Comparison of ENCODE assay signal across 20 mouse cellular contexts in genomic region chr17:26868756-26869155, GRCm38 (mm10). TPM values are rescaled to one million over a fixed set of nuclear protein-coding genes. Genes with fewer than 3 reads are reported as not detected.
DNase-seq lines count a peak whose midpoint lies in the region; ATAC-seq and TF ChIP-seq lines count a peak whose summit lies in the region.
"Had no signal": no experiment of that assay in that cellular context is flagged by ENCODE, and none has a peak within 500 bp of the region (broad histone marks: within the 10 kb centered on the region; RNA-seq: fewer than 3 reads in every experiment).

No protein-coding gene starts in this region.

- H3K9ac ChIP-seq in liver, postnatal 0 days (replicated peaks), result no peak overlapping the region
- H3K9ac ChIP-seq in liver, embryonic 12.5 days, result no peak overlapping the region
- peak overlapping the region; percentile 63 for H3K9ac ChIP-seq in heart, embryonic 16.5 days (ENCODE audit: low read length)
- H3K9ac ChIP-seq: forebrain, postnatal 0 days; kidney, embryonic 15.5 days; midbrain, embryonic 15.5 days; stomach, embryonic 15.5 days had no signal

- TF ChIP-seq EP300 in liver, postnatal 0 days (IDR thresholded peaks at IDR 0.05; ENCODE audit: low read depth), result no peak

- no peaks in the 10 kb centered on the region for H3K36me3 ChIP-seq in liver, postnatal 0 days (replicated peaks; ENCODE audit: insufficient read depth, low read length)
- H3K36me3 ChIP-seq in liver, embryonic 12.5 days, result no peaks in the 10 kb centered on the region
- H3K36me3 ChIP-seq in heart, embryonic 16.5 days (ENCODE audit: control insufficient read depth, insufficient read depth), result no peaks in the 10 kb centered on the region
- H3K36me3 ChIP-seq: kidney, embryonic 15.5 days; midbrain, embryonic 15.5 days; stomach, embryonic 15.5 days had no signal

- H3K27ac ChIP-seq in liver, postnatal 0 days (ENCODE audit: low read depth), result no peak overlapping the region
- no peak overlapping the region for H3K27ac ChIP-seq in liver, embryonic 12.5 days
- peak overlapping the region; percentile 98 for H3K27ac ChIP-seq in heart, embryonic 16.5 days (ENCODE audit: low read length)
- H3K27ac ChIP-seq: kidney, embryonic 15.5 days; layer of hippocampus, adult 2 months; macrophage; midbrain, embryonic 15.5 days; stomach, embryonic 15.5 days had no signal

- no peak overlapping the region for H3K4me2 ChIP-seq in liver, postnatal 0 days (ENCODE audit: low read depth, low read length)
- H3K4me2 ChIP-seq in liver, embryonic 12.5 days, result no peak overlapping the region
- peak overlapping the region; percentile 56 for H3K4me2 ChIP-seq in heart, embryonic 16.5 days (ENCODE audit: low read depth, low read length)
- H3K4me2 ChIP-seq: kidney, embryonic 15.5 days; midbrain, embryonic 15.5 days; stomach, embryonic 15.5 days had no signal

- peak; percentile 39 for DNase-seq in liver, postnatal 0 days
- DNase-seq in heart, adult 18-20 months, result peak; percentile 76 to 85
- no peak for DNase-seq in layer of hippocampus, postnatal 25 days (ENCODE audit: extremely low spot score in 1 of 2, low spot score in 1 of 2)
- no peak for DNase-seq in ovary, postnatal 14 days (ENCODE audit: low spot score)
- DNase-seq: cerebellum, adult 11-12 months; forebrain, postnatal 0 days; gastrocnemius, postnatal 10 days; liver; thymus, postnatal 25 days had no signal

- peak; percentile 78 for ATAC-seq in liver, postnatal 0 days
- no peak for ATAC-seq in liver, embryonic 12.5 days
- ATAC-seq in heart, embryonic 16.5 days (replicated peaks; ENCODE audit: extremely low read depth, insufficient read depth, low FRiP score), result peak; percentile 87
- 0 out of 2 replicates have a peak, but pooled peaks have one; percentile 34 for ATAC-seq in megakaryocyte-erythroid progenitor cell, adult 5-6 weeks (replicated peaks; ENCODE audit: low FRiP score, low TSS enrichment, poor library complexity, severe bottlenecking)
- ATAC-seq: forebrain, postnatal 0 days; hindbrain, embryonic 16.5 days; midbrain, embryonic 15.5 days had no signal

- no peak for TF ChIP-seq CTCF in liver, postnatal 0 days (IDR thresholded peaks at IDR 0.05; ENCODE audit: low read depth)

- 24% methylated on average over 5 of the region's 5 CpGs for WGBS in liver, postnatal 0 days (ENCODE audit: insufficient replicate concordance)
- WGBS in liver, embryonic 12.5 days (ENCODE audit: insufficient replicate concordance), result 40% methylated on average over 5 of the region's 5 CpGs
- WGBS in heart, embryonic 16.5 days, result 18% methylated on average over 5 of the region's 5 CpGs

- H3K4me3 ChIP-seq in liver, postnatal 0 days (ENCODE audit: low read depth, low read length), result no peak overlapping the region
- H3K4me3 ChIP-seq in liver, embryonic 12.5 days, result no peak overlapping the region
- 0 out of 2 replicates have a peak overlapping the region, but pooled peaks have one; percentile 5 for H3K4me3 ChIP-seq in heart, embryonic 16.5 days (ENCODE audit: low read length)
- H3K4me3 ChIP-seq: kidney, embryonic 15.5 days; layer of hippocampus, adult 2 months; midbrain, embryonic 15.5 days; stomach, embryonic 15.5 days had no signal

- peaks cover 4% of the 10 kb centered on the region; the same call in 1 of the 2 replicates for H3K4me1 ChIP-seq in liver, postnatal 0 days (ENCODE audit: insufficient read depth)
- H3K4me1 ChIP-seq in liver, embryonic 12.5 days, result no peaks in the 10 kb centered on the region
- H3K4me1 ChIP-seq in heart, embryonic 16.5 days (ENCODE audit: control insufficient read depth, insufficient read depth, low read length), result peaks cover 26% of the 10 kb centered on the region
- H3K4me1 ChIP-seq: kidney, embryonic 15.5 days; midbrain, embryonic 15.5 days; stomach, embryonic 15.5 days had no signal

- 0 out of 2 replicates have a peak, but pooled peaks cover 2% of the 10 kb centered on the region for H3K27me3 ChIP-seq in liver, postnatal 0 days (ENCODE audit: insufficient read depth, low read length)
- H3K27me3 ChIP-seq in liver, embryonic 12.5 days (replicated peaks), result peaks cover 20% of the 10 kb centered on the region; the same call in 1 of the 2 replicates
- H3K27me3 ChIP-seq in heart, embryonic 16.5 days (ENCODE audit: control insufficient read depth, insufficient read depth, low read length), result no peaks in the 10 kb centered on the region
- H3K27me3 ChIP-seq: midbrain, embryonic 15.5 days; stomach, embryonic 15.5 days had no signal

- H3K9me3 ChIP-seq in liver, postnatal 0 days (ENCODE audit: low read length), result no peaks in the 10 kb centered on the region
- no peaks in the 10 kb centered on the region for H3K9me3 ChIP-seq in liver, embryonic 12.5 days (replicated peaks)
- no peaks in the 10 kb centered on the region for H3K9me3 ChIP-seq in heart, embryonic 16.5 days (replicated peaks; ENCODE audit: control insufficient read depth, low read length)
- H3K9me3 ChIP-seq: kidney, embryonic 15.5 days; midbrain, embryonic 15.5 days; stomach, embryonic 15.5 days had no signal

RNA-seq across cellular contexts. Expression of gene Nkx2-5, which starts 23.9 kb away (rescaled TPM):
- not detected in 2 replicates for polyA plus RNA-seq in liver, postnatal 0 days (2015; fragmentation: Nextera tagmentation; extraction: Ambion mirVana)
- 0.13 and 0.19 TPM in 2 replicates for polyA plus RNA-seq in liver, embryonic 12.5 days (2016; fragmentation: Nextera tagmentation; extraction: Ambion mirVana)
- 10 to 100 TPM; 75.6 to 79.8 TPM for total RNA-seq in heart, adult 18-20 months (2021)
- polyA plus RNA-seq in heart, embryonic 16.5 days (2015; fragmentation: Nextera tagmentation; extraction: Ambion mirVana), result 123 and 132 TPM in 2 replicates
- not detected in 2 replicates for total RNA-seq in megakaryocyte-erythroid progenitor cell, adult 5-6 weeks (2014; fragmentation: Nextera tagmentation)
- not detected in 2 replicates for total RNA-seq in megakaryocyte-erythroid progenitor cell, adult 5-6 weeks (2017)
- total RNA-seq in layer of hippocampus, postnatal 25 days (2021), result not detected
- total RNA-seq: gastrocnemius, postnatal 10 days; layer of hippocampus, adult 2 months; left cerebral cortex, adult 8-10 months; MEL had no signal
- polyA plus RNA-seq: forebrain, postnatal 0 days; hindbrain, embryonic 16.5 days; kidney, embryonic 15.5 days; macrophage had no signal

RNA-seq across cellular contexts. Expression of gene Kifc5b, which starts 48.1 kb away (rescaled TPM):
- 1.6 and 2.7 TPM in 2 replicates for polyA plus RNA-seq in liver, postnatal 0 days (2015; fragmentation: Nextera tagmentation; extraction: Ambion mirVana)
- 6.6 and 8.1 TPM in 2 replicates for polyA plus RNA-seq in liver, embryonic 12.5 days (2016; fragmentation: Nextera tagmentation; extraction: Ambion mirVana)
- total RNA-seq in heart, adult 18-20 months (2021), result 1 to 10 TPM in 1 of 2 experiments, under 1 TPM in 1; 0.37 to 1.1 TPM
- polyA plus RNA-seq in heart, embryonic 16.5 days (2015; fragmentation: Nextera tagmentation; extraction: Ambion mirVana), result 6.2 and 6.9 TPM in 2 replicates
- total RNA-seq in megakaryocyte-erythroid progenitor cell, adult 5-6 weeks (2014; fragmentation: Nextera tagmentation), result 15.6 and 19.6 TPM in 2 replicates
- 9.1 and 9.7 TPM in 2 replicates for total RNA-seq in megakaryocyte-erythroid progenitor cell, adult 5-6 weeks (2017)
- 1 to 10 TPM; 2.9 to 3.1 TPM for total RNA-seq in layer of hippocampus, postnatal 25 days (2021)

Comparison
In these comparisons a context has a peak if more than half of its experiments do, and no peak if none do; other contexts are left out.
1. DNase-seq: peak in liver, postnatal 0 days (single experiment) and heart, adult 18-20 months (2 of 2); none in layer of hippocampus, postnatal 25 days (0 of 2) and ovary, postnatal 14 days (single experiment).
2. RNA of gene Nkx2-5, which starts 23.9 kb away (total RNA-seq): 75.6 to 79.8 TPM in heart, adult 18-20 months; not detected in megakaryocyte-erythroid progenitor cell, adult 5-6 weeks and not detected in layer of hippocampus, postnatal 25 days; every median in the first group is over 10 times any median in the second.